Mouse (Mus musculus): ENCODE measurements at regions not wholly inside any gene's neighbourhood (a gene's known extent, or its start where the extent isn't known, plus 50 kb on each side); places are given as distances from the start of the nearest gene placed in this dataset.
A peak's percentile ranks its signal among the peaks of the same experiment; 100 is the strongest.

GRCm38 (mm10) chr19:56063099-56063498 is 223.8 kb upstream of the Habp2 start:
- H3K4me1 ChIP-seq (replicated peaks; ENCODE audit: control insufficient read depth in 2 of 2, insufficient read depth in 2 of 2, low read length in 1 of 2): 0 out of 4 replicates have a peak, but pooled peaks cover 0 to 3% of the 10 kb centered on the region in 2 experiments
- TF ChIP-seq EP300 (IDR thresholded peaks at IDR 0.05; ENCODE audit: low read depth) (no peak), CTCF (IDR thresholded peaks at IDR 0.05; ENCODE audit: low read depth) (no peak)
- no peak overlapping the region for H3K9ac ChIP-seq (replicated peaks)
- no peak overlapping the region for H3K4me3 ChIP-seq (ENCODE audit: insufficient read depth in 1 of 2, low read depth in 2 of 2, low read length in 2 of 2)
- H3K9me3 ChIP-seq (ENCODE audit: control insufficient read depth, low read length): no peaks in the 10 kb centered on the region
- DNase-seq (ENCODE audit: low read depth in 3 of 3, low spot score in 3 of 3) (no peak), ATAC-seq (ENCODE audit: insufficient read depth) (no peak)
- 48% methylated on average over 5 of the region's 5 CpGs for WGBS (ENCODE audit: insufficient replicate concordance)
- no peaks in the 10 kb centered on the region for H3K27me3 ChIP-seq (ENCODE audit: control insufficient read depth, insufficient read depth, low read length)
- no peak overlapping the region for H3K4me2 ChIP-seq (ENCODE audit: low read depth)
- no peaks in the 10 kb centered on the region for H3K36me3 ChIP-seq (replicated peaks; ENCODE audit: control insufficient read depth, insufficient read depth, low read depth)
- H3K27ac ChIP-seq: no peak overlapping the region

DNA sequence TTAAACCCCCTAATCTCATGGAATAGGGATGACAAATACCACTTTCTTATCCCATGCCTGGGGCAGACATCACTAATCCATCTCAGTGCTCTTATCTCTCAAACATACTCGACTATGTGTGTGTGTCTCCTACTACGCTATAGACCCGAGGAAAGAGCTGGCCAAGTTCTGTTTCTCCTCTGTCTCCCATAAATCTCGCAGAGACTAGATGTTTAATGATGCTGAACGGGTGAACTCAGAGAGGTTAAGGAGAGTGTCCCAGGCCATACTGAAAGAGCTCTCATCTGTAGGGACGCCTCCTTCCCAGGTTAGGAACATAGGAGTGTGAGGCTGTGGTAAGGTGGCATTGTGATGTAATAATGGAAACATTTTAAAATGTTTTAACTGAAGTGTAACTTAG is 221.2 kb upstream of the Habp2 start:
- Histone ChIP-seq H3K4me2 (ENCODE audit: low read depth) (no peak overlapping the region), H3K4me1 (replicated peaks; ENCODE audit: control insufficient read depth in 2 of 2, insufficient read depth in 2 of 2, low read length in 1 of 2) (0 out of 4 replicates have a peak, but pooled peaks cover 0 to 3% of the 10 kb centered on the region in 2 experiments), H3K27me3 (ENCODE audit: control insufficient read depth, insufficient read depth, low read length) (no peaks in the 10 kb centered on the region), H3K9ac (replicated peaks) (no peak overlapping the region), H3K9me3 (ENCODE audit: control insufficient read depth, low read length) (no peaks in the 10 kb centered on the region), H3K27ac (no peak overlapping the region), H3K4me3 (ENCODE audit: insufficient read depth in 1 of 2, low read depth in 2 of 2, low read length in 2 of 2) (no peak overlapping the region), H3K36me3 (replicated peaks; ENCODE audit: control insufficient read depth, insufficient read depth, low read depth) (no peaks in the 10 kb centered on the region)
- DNase-seq (ENCODE audit: low read depth in 3 of 3, low spot score in 3 of 3) (no peak), ATAC-seq (ENCODE audit: insufficient read depth) (no peak)
- no peak for TF ChIP-seq EP300 (IDR thresholded peaks at IDR 0.05; ENCODE audit: low read depth)
- TF ChIP-seq CTCF (IDR thresholded peaks at IDR 0.05; ENCODE audit: low read depth): no peak
- WGBS (ENCODE audit: insufficient replicate concordance): 54% methylated on average over 6 of the region's 6 CpGs

- Histone ChIP-seq H3K9me3 (ENCODE audit: control insufficient read depth, low read length) (no peaks in the 10 kb centered on the region), H3K9ac (replicated peaks) (no peak overlapping the region), H3K4me2 (ENCODE audit: low read depth) (peak overlapping the region; percentile 31; the same call in 1 of the 2 replicates), H3K36me3 (replicated peaks; ENCODE audit: control insufficient read depth, insufficient read depth, low read depth) (no peaks in the 10 kb centered on the region), H3K27ac (no peak overlapping the region), H3K4me3 (ENCODE audit: insufficient read depth in 1 of 2, low read depth in 2 of 2, low read length in 2 of 2) (no peak overlapping the region), H3K4me1 (replicated peaks; ENCODE audit: control insufficient read depth in 2 of 2, insufficient read depth in 2 of 2, low read length in 1 of 2) (0 out of 4 replicates have a peak, but pooled peaks cover 0 to 3% of the 10 kb centered on the region in 2 experiments), H3K27me3 (ENCODE audit: control insufficient read depth, insufficient read depth, low read length) (no peaks in the 10 kb centered on the region)
- no peak for TF ChIP-seq CTCF (IDR thresholded peaks at IDR 0.05; ENCODE audit: low read depth)
- no peak for TF ChIP-seq EP300 (IDR thresholded peaks at IDR 0.05; ENCODE audit: low read depth)
- no peak for ATAC-seq (ENCODE audit: insufficient read depth)
- DNase-seq (ENCODE audit: low read depth in 3 of 3, low spot score in 3 of 3): no peak
- 21% methylated on average over 8 of the region's 8 CpGs for WGBS (ENCODE audit: insufficient replicate concordance)
These were observed 218.8 kb upstream of the Habp2 start for GRCm38 (mm10) chr19:56068165-56068564.

DNA sequence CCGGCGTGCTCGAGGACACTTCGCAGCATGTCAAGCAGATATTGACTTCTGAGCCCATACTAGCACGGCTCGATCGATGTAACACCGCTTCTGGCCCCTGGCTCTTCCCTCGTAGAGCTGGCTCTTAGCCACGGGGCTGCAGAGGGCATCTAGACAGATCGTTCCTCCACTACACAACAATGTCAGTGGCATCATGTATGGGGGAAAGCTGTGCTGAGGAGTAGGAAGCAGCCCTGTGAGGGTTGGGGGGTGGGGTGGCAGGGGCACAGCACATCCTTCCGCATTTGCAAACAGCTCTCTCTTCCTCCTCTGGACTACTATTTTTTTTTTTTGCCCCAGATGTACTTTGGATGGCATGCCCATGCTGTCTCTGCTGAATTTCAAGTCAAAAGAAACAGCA is 218.1 kb upstream of the Habp2 start:
- Histone ChIP-seq H3K27me3 (ENCODE audit: control insufficient read depth, insufficient read depth, low read length) (no peaks in the 10 kb centered on the region), H3K9ac (replicated peaks) (no peak overlapping the region), H3K4me1 (replicated peaks; ENCODE audit: control insufficient read depth in 2 of 2, insufficient read depth in 2 of 2, low read length in 1 of 2) (0 out of 4 replicates have a peak, but pooled peaks cover 0 to 3% of the 10 kb centered on the region in 2 experiments), H3K4me2 (ENCODE audit: low read depth) (peak overlapping the region; percentile 31; the same call in 1 of the 2 replicates), H3K4me3 (ENCODE audit: insufficient read depth in 1 of 2, low read depth in 2 of 2, low read length in 2 of 2) (no peak overlapping the region), H3K36me3 (replicated peaks; ENCODE audit: control insufficient read depth, insufficient read depth, low read depth) (no peaks in the 10 kb centered on the region), H3K9me3 (ENCODE audit: control insufficient read depth, low read length) (no peaks in the 10 kb centered on the region), H3K27ac (no peak overlapping the region)
- DNase-seq (ENCODE audit: low read depth in 3 of 3, low spot score in 3 of 3) (no peak), ATAC-seq (ENCODE audit: insufficient read depth) (no peak)
- TF ChIP-seq EP300 (IDR thresholded peaks at IDR 0.05; ENCODE audit: low read depth) (no peak), CTCF (IDR thresholded peaks at IDR 0.05; ENCODE audit: low read depth) (no peak)
- WGBS (ENCODE audit: insufficient replicate concordance): 18% methylated on average over 12 of the region's 12 CpGs

- Histone ChIP-seq H3K9ac (replicated peaks) (no peak overlapping the region), H3K9me3 (ENCODE audit: control insufficient read depth, low read length) (no peaks in the 10 kb centered on the region), H3K4me3 (ENCODE audit: insufficient read depth in 1 of 2, low read depth in 2 of 2, low read length in 2 of 2) (no peak overlapping the region), H3K4me1 (replicated peaks; ENCODE audit: control insufficient read depth in 2 of 2, insufficient read depth in 2 of 2, low read length in 1 of 2) (0 out of 4 replicates have a peak, but pooled peaks cover 0 to 3% of the 10 kb centered on the region in 2 experiments), H3K36me3 (replicated peaks; ENCODE audit: control insufficient read depth, insufficient read depth, low read depth) (no peaks in the 10 kb centered on the region), H3K27me3 (ENCODE audit: control insufficient read depth, insufficient read depth, low read length) (no peaks in the 10 kb centered on the region), H3K4me2 (ENCODE audit: low read depth) (no peak overlapping the region), H3K27ac (no peak overlapping the region)
- ATAC-seq (ENCODE audit: insufficient read depth): no peak
- no peak for TF ChIP-seq EP300 (IDR thresholded peaks at IDR 0.05; ENCODE audit: low read depth)
- TF ChIP-seq CTCF (IDR thresholded peaks at IDR 0.05; ENCODE audit: low read depth): no peak
- WGBS (ENCODE audit: insufficient replicate concordance): 44% methylated on average over 10 of the region's 10 CpGs
- no peak for DNase-seq (ENCODE audit: low read depth in 3 of 3, low spot score in 3 of 3)
These were observed 217.7 kb upstream of the Habp2 start for GRCm38 (mm10) chr19:56069266-56069665.
